ENCODE assay signal across 21 mouse cellular contexts in the genomic region with DNA sequence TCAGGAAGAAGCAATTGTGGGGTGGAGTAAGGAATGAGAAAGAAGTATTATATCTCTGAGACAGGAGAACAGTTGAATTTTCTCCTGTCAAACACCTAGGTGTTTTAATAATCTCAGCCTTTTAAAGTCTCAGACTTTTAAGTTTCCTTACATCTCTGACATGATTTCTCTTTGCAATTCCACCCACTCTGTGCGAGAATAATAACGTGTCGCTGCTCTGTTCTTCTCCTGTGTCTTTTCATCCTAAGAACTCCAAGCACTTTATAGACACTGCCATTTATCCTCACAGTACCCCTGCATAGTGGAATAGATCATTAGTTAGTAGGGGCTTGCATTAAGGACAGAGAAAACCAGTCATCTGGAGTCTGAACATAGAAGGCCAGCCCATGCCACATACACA.
"Had no signal": no experiment of that assay in that cellular context is flagged by ENCODE, and none has a peak within 500 bp of the region (broad histone marks: within the 10 kb centered on the region; RNA-seq: fewer than 3 reads in every experiment).

No protein-coding gene starts in this region.

- H3K27me3 ChIP-seq: neural tube, embryonic 13.5 days; neural tube, embryonic 15.5 days had no signal

- DNase-seq: lung, adult 2 months; lung, postnatal 14 days; lung, postnatal 36 days; midbrain, embryonic 14.5 days; retina, postnatal 1 day; right cerebral cortex, adult 18-20 months; right cerebral cortex, postnatal 25 days; right cerebral cortex, postnatal 4 days; spleen, adult 18-20 months; thymus, adult 18-20 months; thymus, postnatal 14 days; thymus, postnatal 36 days had no signal

- H3K27ac ChIP-seq: lung, embryonic 15.5 days; macrophage; neural tube, embryonic 13.5 days; neural tube, embryonic 15.5 days had no signal

- H3K9ac ChIP-seq: lung, embryonic 15.5 days; neural tube, embryonic 13.5 days; neural tube, embryonic 15.5 days had no signal

- H3K4me1 ChIP-seq: lung, embryonic 15.5 days; megakaryocyte, embryonic 14.5 days; neural tube, embryonic 13.5 days; neural tube, embryonic 15.5 days had no signal

- H3K9me3 ChIP-seq: lung, embryonic 15.5 days; neural tube, embryonic 13.5 days; neural tube, embryonic 15.5 days had no signal

- H3K4me2 ChIP-seq: lung, embryonic 15.5 days; midbrain, embryonic 11.5 days; neural tube, embryonic 13.5 days; neural tube, embryonic 15.5 days had no signal

- H3K4me3 ChIP-seq: lung, embryonic 15.5 days; megakaryocyte, embryonic 14.5 days; myocyte; neural tube, embryonic 13.5 days; neural tube, embryonic 15.5 days had no signal

- H3K36me3 ChIP-seq: lung, embryonic 15.5 days; neural tube, embryonic 13.5 days; neural tube, embryonic 15.5 days had no signal

- ATAC-seq: lung, postnatal 0 days; midbrain, embryonic 16.5 days had no signal
